Mouse (Mus musculus) testis, adult 2 months (tissue): ENCODE data around the gene Rgcc.

Experiments
- CTCF ChIP-seq: fragments of 200-500 bp; IDR thresholded peaks from 2 replicates; pipeline ENCODE4 v1.5.1; 2012; ENCODE audit warnings: low read depth, mild to moderate bottlenecking, inconsistent platforms, low read length, moderate library complexity; ENCODE audit not compliant: control insufficient read depth, insufficient read depth, insufficient replicate concordance
- POLR2A ChIP-seq: fragments of 200-500 bp; IDR thresholded peaks from 2 replicates; pipeline ENCODE4 v1.6.1; 2012; ENCODE audit warnings: low read depth, mild to moderate bottlenecking, inconsistent platforms, low read length, moderate library complexity; ENCODE audit not compliant: control insufficient read depth

DNA sequence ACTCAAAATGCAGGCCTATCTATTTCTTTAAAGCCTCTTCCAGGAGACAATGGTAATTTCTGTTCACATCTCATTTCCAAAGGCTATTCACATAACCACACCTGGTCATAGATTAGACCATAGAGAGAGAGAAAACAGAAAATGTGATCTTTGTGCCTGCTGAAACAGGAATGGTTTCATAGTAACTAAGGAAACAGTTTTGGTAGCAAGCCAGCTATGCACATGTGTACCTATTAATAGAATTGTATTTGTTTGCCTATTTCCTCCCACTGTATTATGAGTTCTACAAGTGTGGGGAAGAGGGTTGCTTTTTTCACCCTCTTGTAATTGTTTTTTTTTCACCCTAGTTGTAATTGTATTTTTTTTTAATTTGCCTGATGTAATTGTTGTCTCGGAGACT, 31.9 kb downstream of the Rgcc start:
- TF ChIP-seq CTCF (no peak), POLR2A (no peak)
